Mouse (Mus musculus) liver, embryonic 14.5 days (tissue): ENCODE data around the gene Igf2bp2. TPM values are rescaled to one million over a fixed set of nuclear protein-coding genes. Genes with fewer than 3 reads are reported as not detected.
A peak's percentile ranks its signal among the peaks of the same experiment; 100 is the strongest.

Source experiments
- ATAC-seq: fragments of 200-750 bp; cut with Nextera tagmentation; 2 replicates; pipeline ENCODE4 v1.8.0; 2017; ENCODE audit warnings: moderate number of reproducible peaks, mild to moderate bottlenecking, moderate library complexity; ENCODE audit not compliant: insufficient read depth
- DNase-seq, 3 experiments: peaks; one replicate each; pipeline ENCODE4 v3.0.0-alpha.2; 2012 to 2013; ENCODE audit warnings: low read depth in 3 of 3, low spot score in 3 of 3
- H3K27ac ChIP-seq: fragments of 300-500 bp; sonication (generic); 2 replicates; pipeline ENCODE4 v1.5.1; 2014; ENCODE audit warnings: moderate library complexity, mild to moderate bottlenecking, control low read depth, inconsistent platforms
- H3K27me3 ChIP-seq: fragments of 300-500 bp; sonication (generic); 2 replicates; pipeline ENCODE4 v1.6.1; 2014; ENCODE audit warnings: mild to moderate bottlenecking, low read length, moderate library complexity; ENCODE audit not compliant: control insufficient read depth, insufficient read depth
- H3K36me3 ChIP-seq: fragments of 300-500 bp; sonication (generic); replicated peaks from 2 replicates; pipeline ENCODE4 v1.6.1; 2014; ENCODE audit warnings: low read depth; ENCODE audit not compliant: control insufficient read depth, insufficient read depth
- H3K4me1 ChIP-seq, 2 experiments: fragments of 200-500 bp in 1 of 2; fragments of 300-500 bp in 1 of 2; sonication (generic) in 1 of 2; replicated peaks; 2 replicates each; pipeline ENCODE4 v1.6.1; 2012 to 2014; ENCODE audit warnings: antibody characterized with exemption in 1 of 2, inconsistent platforms in 1 of 2, low read length in 1 of 2; ENCODE audit not compliant: control insufficient read depth in 2 of 2, insufficient read depth in 2 of 2
- H3K4me2 ChIP-seq: fragments of 300-500 bp; sonication (generic); 2 replicates; pipeline ENCODE4 v1.6.1; 2014; ENCODE audit warnings: low read depth, mild to moderate bottlenecking, control low read depth, moderate library complexity
- H3K4me3 ChIP-seq, 2 experiments: fragments of 200-500 bp in 1 of 2; fragments of 300-500 bp in 1 of 2; sonication (generic) in 1 of 2; 2 replicates each; pipeline ENCODE4 v1.5.1; 2012 to 2014; ENCODE audit warnings: low read depth in 2 of 2, low read length in 2 of 2, mild to moderate bottlenecking in 2 of 2, control low read depth in 1 of 2, inconsistent platforms in 1 of 2, moderate library complexity in 1 of 2; ENCODE audit not compliant: insufficient read depth in 1 of 2
- H3K9ac ChIP-seq: fragments of 300-500 bp; sonication (generic); replicated peaks from 2 replicates; pipeline ENCODE4 v1.6.1; 2014; ENCODE audit warnings: mild to moderate bottlenecking, control low read depth, moderate library complexity
- H3K9me3 ChIP-seq: fragments of 300-500 bp; sonication (generic); 2 replicates; pipeline ENCODE4 v1.6.1; 2016; ENCODE audit warnings: low read length, mixed read lengths; ENCODE audit not compliant: control insufficient read depth
- CTCF ChIP-seq: IDR thresholded peaks from 2 replicates; pipeline ENCODE4 v1.5.1; 2016; ENCODE audit warnings: antibody characterized with exemption, low read depth, control low read depth
- EP300 ChIP-seq: IDR thresholded peaks from 2 replicates; pipeline ENCODE4 v1.6.1; 2016; ENCODE audit warnings: antibody characterized with exemption, low read depth
- WGBS: fragments of 180-500 bp; shearing (Covaris S2); extraction: QIAGEN DNeasy Blood & Tissue Kit; methylation state at CpG from one replicate; pipeline ENCODE4 v1.1.7; 2014; ENCODE audit not compliant: insufficient replicate concordance; 5-methylcytosine and 5-hydroxymethylcytosine counted together
- polyA plus RNA-seq, 2 experiments: library from polyadenylated mRNA; depleted of rRNA in 1 of 2; stranded (reverse) in 1 of 2; unstranded in 1 of 2; fragments of >200 nt; fragmentation: Nextera tagmentation in 1 of 2; extraction: Ambion mirVana in 1 of 2; gene quantifications; 2 replicates each; pipeline versions ENCODE4 v1.2.1 to v1.2.3; 2012 to 2014

The Igf2bp2 gene
- polyA plus RNA-seq, 2 experiments = 3.7 to 7.3 TPM

DNA sequence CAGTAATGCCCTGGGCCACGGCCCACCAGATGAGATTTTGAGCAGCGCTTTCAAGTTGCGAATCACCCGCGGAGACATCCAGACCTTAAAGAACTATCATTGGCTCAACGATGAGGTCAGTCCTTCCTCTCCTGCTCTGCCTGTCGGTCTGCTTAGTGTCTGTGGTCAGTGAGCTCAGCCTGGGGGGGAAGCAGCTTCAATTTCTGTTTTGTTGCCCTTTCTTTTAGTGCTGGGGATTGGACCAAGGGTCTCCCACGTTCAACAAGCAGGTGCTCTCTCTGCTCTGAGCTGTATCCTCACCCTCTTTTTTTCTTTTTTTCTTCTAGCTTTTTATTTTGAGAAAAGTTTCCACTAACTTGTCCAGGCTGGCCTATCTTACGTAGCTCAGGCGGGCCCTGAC is 124.5 kb downstream of the Igf2bp2 start:
- DNase-seq = no peak
- no peaks in the 10 kb centered on the region for H3K9me3 ChIP-seq
- no peak overlapping the region for H3K4me3 ChIP-seq
- peaks cover 28% of the 10 kb centered on the region for H3K36me3 ChIP-seq
- no peak for ATAC-seq
- H3K4me1 ChIP-seq = no peaks in the 10 kb centered on the region
- H3K4me2 ChIP-seq = no peak overlapping the region
- no peak overlapping the region for H3K9ac ChIP-seq
- no peak for TF ChIP-seq EP300
- TF ChIP-seq CTCF = no peak
- WGBS = 78% methylated on average over 10 of the region's 10 CpGs
- H3K27ac ChIP-seq = no peak overlapping the region
- H3K27me3 ChIP-seq = no peaks in the 10 kb centered on the region

- peaks cover 72% of the 10 kb centered on the region for H3K36me3 ChIP-seq
- TF ChIP-seq CTCF (no peak), EP300 (no peak)
Observed at GRCm38 (mm10) chr16:22027474-22027873, 135.6 kb downstream of the Igf2bp2 start.

GRCm38 (mm10) chr16:22022122-22022521 is 141.0 kb downstream of the Igf2bp2 start:
- TF ChIP-seq EP300 (no peak), CTCF (peak; percentile 71)
- Histone ChIP-seq H3K4me1 (no peaks in the 10 kb centered on the region), H3K27me3 (no peaks in the 10 kb centered on the region), H3K9ac (no peak overlapping the region), H3K9me3 (no peaks in the 10 kb centered on the region; the same call in 1 of the 2 replicates), H3K4me2 (no peak overlapping the region), H3K4me3 (no peak overlapping the region), H3K36me3 (peaks cover 71% of the 10 kb centered on the region), H3K27ac (no peak overlapping the region)
- 91% methylated on average over 2 of the region's 2 CpGs for WGBS
- ATAC-seq (no peak), DNase-seq (no peak)

More at GRCm38 (mm10) chr16:22027474-22027873, 135.6 kb downstream of the Igf2bp2 start:
- Histone ChIP-seq H3K4me2 (no peak overlapping the region), H3K27ac (no peak overlapping the region), H3K9ac (no peak overlapping the region), H3K27me3 (no peaks in the 10 kb centered on the region), H3K9me3 (no peaks in the 10 kb centered on the region), H3K4me3 (no peak overlapping the region), H3K4me1 (no peaks in the 10 kb centered on the region)
- WGBS = 82% methylated on average over 5 of the region's 5 CpGs
- ATAC-seq (no peak), DNase-seq (no peak)

- WGBS = 72% methylated on average over 1 of the region's 1 CpGs
- peaks cover 8 to 10% of the 10 kb centered on the region in 2 experiments for H3K4me1 ChIP-seq
- no peak overlapping the region for H3K4me2 ChIP-seq
- no peak overlapping the region for H3K9ac ChIP-seq
- H3K9me3 ChIP-seq = no peaks in the 10 kb centered on the region
- no peak for DNase-seq
- no peak for ATAC-seq
- H3K27ac ChIP-seq = no peak overlapping the region
- TF ChIP-seq CTCF = no peak
- TF ChIP-seq EP300 = no peak
- peaks cover 54% of the 10 kb centered on the region for H3K36me3 ChIP-seq
- H3K4me3 ChIP-seq = no peak overlapping the region
- H3K27me3 ChIP-seq = no peaks in the 10 kb centered on the region
Observed at GRCm38 (mm10) chr16:22015569-22015968, 147.5 kb downstream of the Igf2bp2 start.

DNA sequence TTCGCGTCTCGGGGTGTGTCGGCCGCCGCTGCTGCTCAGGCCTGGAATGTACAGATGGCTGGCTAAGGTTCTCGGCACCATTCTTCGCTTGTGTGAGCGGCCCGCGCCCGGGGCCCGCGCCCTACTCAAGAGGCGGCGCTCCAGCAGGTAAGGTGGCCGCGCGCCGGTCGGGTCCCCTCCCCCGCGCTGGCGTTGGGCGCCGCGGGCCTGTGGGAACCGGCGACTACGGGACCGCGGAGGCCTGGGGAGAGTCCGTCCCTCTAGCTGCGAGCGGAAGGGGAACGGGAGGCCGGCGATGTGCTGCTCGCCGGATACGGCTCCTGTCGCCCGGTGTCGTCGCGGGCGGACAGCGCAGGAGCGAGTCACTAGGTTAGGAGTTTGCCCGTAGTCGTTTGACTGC is 153.5 kb downstream of the Igf2bp2 start:
- DNase-seq = peak in 2 of 3 experiments; percentile 34 to 49
- H3K27me3 ChIP-seq = no peaks in the 10 kb centered on the region
- TF ChIP-seq EP300 = no peak
- no peak; the same call in 1 of the 2 replicates for TF ChIP-seq CTCF

More for the DNA sequence above, 153.5 kb downstream of the Igf2bp2 start:
- peak overlapping the region; percentile 90 for H3K4me2 ChIP-seq
- H3K27ac ChIP-seq = peak overlapping the region; percentile 86
- peak overlapping the region; percentile 95 to 99 for H3K4me3 ChIP-seq
- no peaks in the 10 kb centered on the region for H3K9me3 ChIP-seq
- ATAC-seq = peak; percentile 76
- H3K4me1 ChIP-seq = peaks cover 8 to 19% of the 10 kb centered on the region in 2 experiments
- H3K36me3 ChIP-seq = peaks cover 9% of the 10 kb centered on the region; the same call in 1 of the 2 replicates
- under 1% methylated on average over 49 of the region's 51 CpGs for WGBS
- peak overlapping the region; percentile 98 for H3K9ac ChIP-seq
